Comparison of ENCODE assay signal across 6 mouse cellular contexts in the genomic region with DNA sequence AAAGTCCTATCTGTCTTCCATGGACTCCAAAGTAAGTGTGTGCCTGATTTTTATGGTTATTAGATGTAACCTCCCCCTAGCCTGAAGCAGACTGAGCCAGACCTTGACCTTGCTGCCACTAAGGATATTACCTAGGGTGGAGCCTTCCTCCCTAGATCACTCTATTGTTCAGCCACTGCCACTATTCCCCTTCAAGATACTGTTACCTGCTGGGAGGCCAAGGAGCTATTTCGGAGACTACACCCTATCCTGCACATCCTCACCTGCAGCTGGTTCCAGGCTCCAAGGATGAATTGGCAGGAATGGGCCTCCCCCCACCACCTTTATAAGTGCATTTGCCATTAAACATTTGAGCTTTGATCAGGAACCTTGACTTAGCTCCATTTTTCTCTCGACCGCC.
DNase-seq lines count a peak whose midpoint lies in the region; TF ChIP-seq lines count a peak whose summit lies in the region.
"Not testable (repeated sequence)": the region's sequence is repeated elsewhere in the genome, so short reads cannot be mapped to it uniquely, and the experiment has no call there.

No protein-coding gene starts in this region.

- H3K9ac ChIP-seq in ES-Bruce4 (ENCODE audit: low read depth, poor library complexity, severe bottlenecking); ES-E14 (ENCODE audit: insufficient read depth, low read depth, low read length, poor library complexity, severe bottlenecking): not testable (repeated sequence)

- DNase-seq in ES-CJ7 (ENCODE audit: low read depth, low spot score) (peak; percentile 83), ES-E14 (ENCODE audit: low read depth, low spot score) (peak; percentile 12), R1 (ENCODE audit: low read depth, low spot score) (peak; percentile 86), WW6 (ENCODE audit: low read depth, low spot score) (peak; percentile 24), ZHBTc4 (ENCODE audit: low read depth, low spot score) (peak; percentile 68)

- TF ChIP-seq EP300 in ES-Bruce4 (IDR thresholded peaks at IDR 0.05; ENCODE audit: insufficient read depth, low read depth, low read length) = peak; percentile 52; the same call in 1 of the 2 replicates

- H3K36me3 ChIP-seq in ES-Bruce4 (ENCODE audit: control insufficient read depth, insufficient read depth, low read length, poor library complexity, severe bottlenecking); ES-E14 (ENCODE audit: control insufficient read depth, insufficient read depth, low read length, poor library complexity, severe bottlenecking): not testable (repeated sequence)

- not testable (repeated sequence) for TF ChIP-seq CTCF in ES-Bruce4 (IDR thresholded peaks at IDR 0.05; ENCODE audit: low read depth, low read length)

- not testable (repeated sequence) for H3K27me3 ChIP-seq in ES-Bruce4 (ENCODE audit: control insufficient read depth, insufficient read depth, low read length, poor library complexity, severe bottlenecking)

- in situ Hi-C loops in ES-E14 (cut with MboI; ENCODE audit: low sequenced_read_pairs in 2 of 2, unreplicated experiment in 2 of 2) = not testable (repeated sequence)

- H3K9me3 ChIP-seq in ES-Bruce4 (replicated peaks; ENCODE audit: control insufficient read depth, insufficient read depth, low read length, poor library complexity, severe bottlenecking); ES-E14 (ENCODE audit: control insufficient read depth, insufficient read depth, low read depth, low read length): not testable (repeated sequence)

- TF ChIP-seq POLR2A in ES-Bruce4 (IDR thresholded peaks at IDR 0.05; ENCODE audit: insufficient read depth, low read length) = not testable (repeated sequence)

- not testable (repeated sequence) for H3K4me3 ChIP-seq in ES-Bruce4 (ENCODE audit: low read depth, low read length); ES-E14 (ENCODE audit: insufficient read depth in 1 of 2, low read depth in 1 of 2, low read length in 2 of 2, poor library complexity in 1 of 2, severe bottlenecking in 1 of 2)

- H3K27ac ChIP-seq in ES-Bruce4 (ENCODE audit: insufficient read depth, low read length) = peak overlapping the region; percentile 59; the same call in 1 of the 2 replicates
- peak overlapping the region; percentile 69; the same call in 1 of the 2 replicates for H3K27ac ChIP-seq in ES-E14 (ENCODE audit: insufficient read depth, low read depth, low read length, poor library complexity, severe bottlenecking)

- H3K4me1 ChIP-seq in ES-Bruce4 (ENCODE audit: control insufficient read depth, insufficient read depth, low read length); ES-E14 (ENCODE audit: control insufficient read depth in 2 of 2, insufficient read depth in 2 of 2, low read length in 2 of 2, poor library complexity in 1 of 2): not testable (repeated sequence)

Comparison
In these comparisons a context has a peak if more than half of its experiments do, and no peak if none do; other contexts are left out.
1. DNase-seq: peak in every context shown above with its lines; median percentile 86 in R1; 83 in ES-CJ7; 68 in ZHBTc4; 24 in WW6; 12 in ES-E14.